Mouse (Mus musculus): ENCODE measurements around the gene Prkd1. TPM values are rescaled to one million over a fixed set of nuclear protein-coding genes. Genes with fewer than 3 reads are reported as not detected.

Gene Prkd1
- polyA plus RNA-seq, 1 experiment from 2014 or later, result 4.6 TPM

DNA sequence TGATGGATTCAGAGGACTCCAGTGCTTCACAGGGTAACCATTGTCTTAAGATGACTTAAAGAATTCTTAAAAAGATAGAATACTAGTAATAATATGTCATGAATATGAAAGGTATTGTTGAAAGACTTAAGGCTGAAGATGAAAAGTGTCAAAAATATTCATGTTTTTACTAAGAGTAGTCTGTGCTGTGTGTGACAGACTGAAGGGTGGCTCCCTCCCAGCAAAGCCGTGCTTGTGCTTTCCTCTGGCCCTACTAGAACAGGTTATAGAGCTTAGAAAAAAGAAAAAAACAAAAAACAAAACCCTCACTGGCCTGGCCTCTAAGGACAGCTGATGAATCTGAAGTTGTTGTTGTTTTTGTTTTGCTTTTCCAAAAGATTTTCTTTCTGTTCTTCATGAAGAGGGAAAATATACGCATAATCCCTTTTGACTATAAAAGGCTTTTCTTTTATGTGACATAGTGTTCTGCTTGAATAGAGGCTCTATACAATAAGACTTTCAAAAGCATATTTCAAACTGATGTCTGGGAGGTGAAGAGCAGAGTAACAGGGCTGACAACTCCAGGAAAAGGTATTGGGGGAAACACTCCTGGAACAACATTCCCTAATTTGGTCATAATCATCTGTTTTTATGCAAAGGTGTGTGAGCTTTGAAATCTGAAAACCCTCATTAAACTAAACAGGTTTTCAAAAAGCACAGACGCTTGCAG is 148.9 kb downstream of the Prkd1 start:
- H3K36me3 ChIP-seq, result no peaks in the 10 kb centered on the region
- H3K9me3 ChIP-seq (replicated peaks), result no peaks in the 10 kb centered on the region
- no peaks in the 10 kb centered on the region for H3K4me1 ChIP-seq
- ATAC-seq (replicated peaks; ENCODE audit: low FRiP score), result no peak
- no peak overlapping the region for H3K27ac ChIP-seq
- H3K4me2 ChIP-seq, result no peak overlapping the region
- H3K4me3 ChIP-seq (replicated peaks), result no peak overlapping the region
- H3K9ac ChIP-seq, result no peak overlapping the region
- 79% methylated on average over 3 of the region's 3 CpGs for WGBS
- no peaks in the 10 kb centered on the region for H3K27me3 ChIP-seq

DNA sequence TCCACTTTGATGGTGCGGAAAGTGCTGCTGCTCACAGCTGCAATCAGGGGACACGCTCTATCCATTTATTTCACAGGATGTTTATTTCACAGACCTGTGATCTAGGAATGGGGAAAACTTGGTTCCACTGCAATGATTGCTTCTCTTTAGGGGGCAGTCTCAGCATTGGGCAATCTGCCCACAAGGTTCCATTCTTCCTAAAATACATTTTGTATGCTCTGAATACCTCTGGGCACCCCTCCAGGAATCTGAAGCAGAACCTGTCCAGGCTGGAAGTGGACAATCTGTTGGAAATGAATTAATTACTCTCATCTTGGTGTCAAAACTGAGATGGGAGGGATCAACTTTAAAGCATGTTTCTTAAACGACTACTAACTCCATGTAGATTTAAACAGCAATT is 152.9 kb downstream of the Prkd1 start:
- H3K9me3 ChIP-seq (replicated peaks), result no peaks in the 10 kb centered on the region
- no peak overlapping the region for H3K27ac ChIP-seq
- no peaks in the 10 kb centered on the region for H3K4me1 ChIP-seq
- H3K4me2 ChIP-seq, result no peak overlapping the region
- no peak for ATAC-seq (replicated peaks; ENCODE audit: low FRiP score)
- H3K9ac ChIP-seq, result no peak overlapping the region
- no peaks in the 10 kb centered on the region for H3K36me3 ChIP-seq
- H3K27me3 ChIP-seq, result no peaks in the 10 kb centered on the region
- 63% methylated on average over 3 of the region's 3 CpGs for WGBS
- H3K4me3 ChIP-seq (replicated peaks), result no peak overlapping the region

DNA sequence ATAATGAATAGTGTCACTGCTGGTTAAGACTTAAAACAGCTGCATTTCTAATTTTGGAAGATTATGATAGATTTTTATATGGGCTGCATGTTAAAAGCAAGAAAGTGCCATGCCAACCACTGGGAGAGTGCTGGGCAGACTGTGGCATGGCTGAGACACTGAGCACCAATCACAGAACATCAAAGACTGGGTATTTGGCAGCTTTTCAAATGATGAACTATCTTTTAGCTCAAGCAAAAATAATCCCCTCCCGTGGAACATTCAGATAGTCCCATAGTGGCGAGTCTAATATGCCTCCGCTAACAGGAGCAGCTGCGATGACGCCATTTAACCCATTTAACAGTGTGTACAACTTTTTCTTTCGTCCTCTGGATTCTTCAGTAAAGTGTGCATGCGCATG is 169.1 kb downstream of the Prkd1 start:
- no peaks in the 10 kb centered on the region for H3K4me1 ChIP-seq
- H3K27ac ChIP-seq, result no peak overlapping the region
- no peak overlapping the region for H3K9ac ChIP-seq
- 91% methylated on average over 7 of the region's 7 CpGs for WGBS
- no peak overlapping the region for H3K4me2 ChIP-seq
- no peaks in the 10 kb centered on the region for H3K27me3 ChIP-seq
- no peak for ATAC-seq (replicated peaks; ENCODE audit: low FRiP score)
- no peaks in the 10 kb centered on the region for H3K9me3 ChIP-seq (replicated peaks)
- no peaks in the 10 kb centered on the region for H3K36me3 ChIP-seq
- no peak overlapping the region for H3K4me3 ChIP-seq (replicated peaks)

DNA sequence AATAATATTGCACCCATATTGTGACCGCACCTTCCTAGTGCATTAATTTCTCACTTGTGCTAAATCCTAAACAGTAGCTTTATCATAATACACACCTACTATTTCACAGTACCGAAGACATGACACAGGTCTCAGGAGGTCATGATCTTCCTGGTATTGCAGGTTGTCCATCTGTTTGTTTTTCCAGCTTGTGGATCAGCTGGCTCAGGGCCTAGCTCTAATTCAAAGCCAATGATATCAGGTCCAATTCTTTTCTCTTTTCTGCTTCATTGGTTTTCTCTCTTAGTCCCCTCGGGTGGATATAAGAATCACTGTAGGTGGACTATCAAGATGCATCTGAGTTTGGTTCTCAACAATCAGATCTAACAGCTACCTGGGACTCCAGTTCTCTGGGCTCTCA is 191.7 kb downstream of the Prkd1 start:
- Histone ChIP-seq H3K9ac (no peak overlapping the region), H3K27ac (no peak overlapping the region), H3K36me3 (no peaks in the 10 kb centered on the region), H3K4me3 (replicated peaks) (no peak overlapping the region), H3K9me3 (replicated peaks) (no peaks in the 10 kb centered on the region), H3K4me1 (no peaks in the 10 kb centered on the region), H3K4me2 (no peak overlapping the region), H3K27me3 (no peaks in the 10 kb centered on the region)
- WGBS, result 76% methylated on average over 3 of the region's 3 CpGs
- ATAC-seq (replicated peaks; ENCODE audit: low FRiP score), result no peak

DNA sequence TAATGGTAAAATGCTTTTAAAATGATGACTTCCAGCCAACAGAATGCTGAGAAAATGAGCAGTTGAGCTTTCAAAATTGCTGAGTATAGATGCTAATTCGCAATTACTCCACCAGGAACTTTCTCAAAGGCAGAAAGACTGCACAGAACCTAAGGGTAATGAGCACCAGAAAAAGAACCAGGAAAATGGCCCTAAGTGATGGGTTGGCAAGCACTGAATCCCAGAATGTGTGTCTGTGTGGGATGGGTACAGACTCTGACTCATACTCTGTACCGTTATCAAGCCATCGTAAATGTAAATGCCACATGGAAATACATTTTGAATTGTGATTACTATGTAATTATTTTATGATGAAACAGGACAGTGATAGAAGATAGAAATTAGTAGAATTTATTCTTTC is 197.1 kb downstream of the Prkd1 start:
- Histone ChIP-seq H3K4me3 (replicated peaks) (no peak overlapping the region), H3K36me3 (no peaks in the 10 kb centered on the region)
- 96% methylated on average over 3 of the region's 3 CpGs for WGBS

DNA sequence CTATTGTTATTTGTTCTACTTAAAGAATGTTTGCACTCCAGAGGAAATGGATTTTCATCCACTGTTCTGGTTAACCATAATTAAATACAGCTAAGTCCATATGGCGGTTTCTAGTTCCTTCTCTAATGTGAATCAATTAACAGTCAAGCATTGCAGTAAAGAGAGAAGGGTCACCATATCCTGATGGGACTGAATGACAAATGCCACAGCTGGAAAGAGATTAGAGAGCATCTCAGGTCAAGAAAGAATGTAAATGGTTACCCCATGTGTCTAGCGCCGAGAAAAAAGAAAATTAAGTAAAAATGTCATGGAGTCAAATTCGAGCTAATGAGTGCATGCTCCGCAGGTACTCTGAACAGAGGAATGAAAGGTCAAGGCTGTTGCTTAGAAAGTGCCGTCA is 212.2 kb downstream of the Prkd1 start:
- Histone ChIP-seq H3K4me1 (no peaks in the 10 kb centered on the region), H3K9me3 (replicated peaks) (no peaks in the 10 kb centered on the region), H3K4me2 (no peak overlapping the region), H3K9ac (no peak overlapping the region), H3K27me3 (no peaks in the 10 kb centered on the region), H3K4me3 (replicated peaks) (no peak overlapping the region), H3K36me3 (no peaks in the 10 kb centered on the region), H3K27ac (no peak overlapping the region)
- ATAC-seq (replicated peaks; ENCODE audit: low FRiP score), result no peak
- WGBS, result 87% methylated on average over 6 of the region's 6 CpGs

More for the DNA sequence above, 197.1 kb downstream of the Prkd1 start:
- Histone ChIP-seq H3K9me3 (replicated peaks) (no peaks in the 10 kb centered on the region), H3K9ac (no peak overlapping the region), H3K27me3 (no peaks in the 10 kb centered on the region), H3K27ac (no peak overlapping the region), H3K4me2 (no peak overlapping the region), H3K4me1 (no peaks in the 10 kb centered on the region)
- ATAC-seq (replicated peaks; ENCODE audit: low FRiP score), result no peak

DNA sequence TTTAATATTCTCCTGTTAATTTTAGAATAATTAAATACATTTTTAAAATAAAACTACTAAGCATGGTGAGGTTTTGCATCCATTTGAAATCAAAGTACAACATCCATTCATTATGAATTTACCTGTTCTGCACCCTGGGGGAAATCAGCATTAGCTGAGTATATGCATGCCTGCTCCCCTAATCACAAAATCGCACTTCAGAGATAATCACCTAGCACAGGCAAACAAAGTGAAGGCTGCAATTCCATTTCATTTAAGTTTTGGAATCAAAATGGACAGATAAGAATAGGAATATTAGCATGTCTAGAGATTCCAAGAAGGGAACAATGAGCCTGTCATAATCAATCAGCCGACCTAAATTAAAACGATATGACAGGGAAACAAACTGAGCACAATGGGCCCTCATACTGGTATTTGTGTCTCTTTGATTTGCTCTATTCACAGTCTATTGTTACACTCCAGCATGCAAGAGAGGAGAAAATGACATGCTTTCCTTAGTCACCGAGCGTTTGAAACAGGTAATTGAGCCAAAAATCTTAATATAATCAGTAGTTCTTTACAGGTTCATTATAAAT is 218.7 kb downstream of the Prkd1 start:
- Histone ChIP-seq H3K4me3 (replicated peaks) (no peak overlapping the region), H3K4me1 (no peaks in the 10 kb centered on the region), H3K4me2 (no peak overlapping the region), H3K9ac (no peak overlapping the region), H3K27ac (no peak overlapping the region), H3K27me3 (no peaks in the 10 kb centered on the region), H3K9me3 (replicated peaks) (no peaks in the 10 kb centered on the region), H3K36me3 (no peaks in the 10 kb centered on the region)
- ATAC-seq (replicated peaks; ENCODE audit: low FRiP score), result no peak
- WGBS, result 76% methylated on average over 5 of the region's 5 CpGs

DNA sequence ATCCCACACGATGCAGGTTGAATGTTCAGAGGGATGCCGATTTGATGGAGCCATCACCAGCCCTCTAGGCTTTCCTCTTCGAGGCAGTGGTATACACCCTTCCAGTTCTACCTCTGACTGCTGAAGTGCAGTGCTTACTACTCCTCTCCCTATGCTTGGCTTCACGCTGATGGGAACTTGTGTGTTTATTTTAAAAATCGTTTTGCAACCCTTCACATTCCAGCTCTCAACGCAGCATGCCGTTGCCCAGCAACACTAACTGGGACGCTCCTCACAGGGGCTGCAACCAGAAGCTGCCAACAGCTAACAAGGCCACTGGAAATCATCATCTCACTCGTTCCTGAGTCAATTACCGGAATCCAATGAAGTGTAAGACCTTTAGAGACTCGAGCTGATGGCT is 296.5 kb downstream of the Prkd1 start:
- 65% methylated on average over 11 of the region's 11 CpGs for WGBS
- H3K9ac ChIP-seq, result no peak overlapping the region
- H3K27ac ChIP-seq, result no peak overlapping the region
- no peaks in the 10 kb centered on the region for H3K36me3 ChIP-seq
- no peaks in the 10 kb centered on the region for H3K27me3 ChIP-seq
- peak; percentile 58; the same call in 1 of the 2 replicates for ATAC-seq (replicated peaks; ENCODE audit: low FRiP score)
- no peaks in the 10 kb centered on the region for H3K9me3 ChIP-seq (replicated peaks)
- no peaks in the 10 kb centered on the region for H3K4me1 ChIP-seq
- H3K4me3 ChIP-seq (replicated peaks), result no peak overlapping the region
- no peak overlapping the region for H3K4me2 ChIP-seq

DNA sequence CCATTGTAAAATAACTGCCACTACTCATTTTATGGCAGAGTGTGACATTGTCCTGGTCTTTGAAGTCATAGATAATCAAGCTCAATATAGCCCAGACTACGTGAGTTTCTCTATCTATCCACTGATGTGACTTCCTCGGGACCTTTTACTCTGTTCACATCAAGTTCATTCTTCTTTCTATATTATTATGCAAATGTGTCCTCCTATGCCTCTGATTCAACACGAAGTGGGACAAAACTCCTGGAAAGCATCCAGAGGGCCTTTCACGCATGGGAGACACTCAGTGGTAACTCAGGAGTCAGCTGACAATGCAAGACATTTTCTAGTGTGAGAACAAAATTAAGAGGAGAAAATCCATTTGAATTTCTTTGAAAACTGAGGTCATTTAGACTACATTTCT is 315.7 kb downstream of the Prkd1 start:
- no peak for ATAC-seq (replicated peaks; ENCODE audit: low FRiP score)

DNA sequence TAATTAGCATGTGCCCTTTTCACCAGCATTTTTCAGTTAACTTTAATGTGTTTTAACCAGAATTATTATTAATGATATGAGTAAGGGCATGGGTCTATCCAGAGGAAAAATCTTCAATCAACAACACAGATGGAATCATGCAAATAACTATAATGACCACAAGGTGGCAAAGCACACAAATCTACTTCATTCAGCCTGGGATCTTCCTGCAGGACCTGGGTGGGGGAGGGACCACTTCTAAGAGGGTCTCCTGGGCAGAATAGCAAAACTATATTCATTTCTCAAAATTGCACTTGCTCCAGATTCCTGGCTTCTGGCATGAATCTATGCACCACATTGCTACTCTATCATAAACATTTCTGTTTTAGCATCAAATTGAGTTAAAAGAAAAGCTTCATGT is 334.3 kb downstream of the Prkd1 start:
- H3K36me3 ChIP-seq, result no peaks in the 10 kb centered on the region
- no peaks in the 10 kb centered on the region for H3K4me1 ChIP-seq
- no peak overlapping the region for H3K4me2 ChIP-seq
- H3K27ac ChIP-seq, result no peak overlapping the region
- H3K9me3 ChIP-seq (replicated peaks), result no peaks in the 10 kb centered on the region
- H3K27me3 ChIP-seq, result no peaks in the 10 kb centered on the region
- ATAC-seq (replicated peaks; ENCODE audit: low FRiP score), result 0 out of 2 replicates have a peak, but pooled peaks have one; percentile 56
- no peak overlapping the region for H3K4me3 ChIP-seq (replicated peaks)
- no peak overlapping the region for H3K9ac ChIP-seq

More for the DNA sequence above, 315.7 kb downstream of the Prkd1 start:
- Histone ChIP-seq H3K36me3 (no peaks in the 10 kb centered on the region), H3K9ac (no peak overlapping the region), H3K27ac (no peak overlapping the region), H3K27me3 (no peaks in the 10 kb centered on the region), H3K9me3 (replicated peaks) (no peaks in the 10 kb centered on the region), H3K4me1 (no peaks in the 10 kb centered on the region), H3K4me3 (replicated peaks) (no peak overlapping the region), H3K4me2 (no peak overlapping the region)
- 75% methylated on average over 4 of the region's 4 CpGs for WGBS

DNA sequence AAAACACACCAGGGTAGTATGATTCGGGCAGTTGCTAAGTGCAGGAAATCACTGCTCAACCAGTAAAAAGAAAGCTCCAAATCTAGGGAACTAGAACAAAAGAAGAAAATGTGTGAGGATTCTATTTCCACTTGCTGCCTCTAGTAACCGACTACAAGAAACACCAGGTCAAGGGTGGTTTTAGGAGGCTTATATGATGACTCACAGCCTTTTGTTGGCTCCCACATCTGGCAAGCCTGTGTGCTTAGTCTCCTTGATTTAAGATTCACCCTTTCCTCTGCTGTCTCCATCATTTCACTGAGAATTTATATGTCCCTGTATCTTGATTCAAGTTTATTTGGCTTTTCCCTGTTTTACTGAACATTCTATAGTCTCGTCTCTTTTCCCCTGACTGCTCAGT is 339.6 kb downstream of the Prkd1 start:
- no peaks in the 10 kb centered on the region for H3K4me1 ChIP-seq
- H3K27ac ChIP-seq, result no peak overlapping the region
- no peaks in the 10 kb centered on the region for H3K36me3 ChIP-seq
- H3K9ac ChIP-seq, result no peak overlapping the region
- WGBS, result 30% methylated on average over 3 of the region's 3 CpGs
- H3K9me3 ChIP-seq (replicated peaks), result no peaks in the 10 kb centered on the region
- H3K4me2 ChIP-seq, result no peak overlapping the region
- no peak for ATAC-seq (replicated peaks; ENCODE audit: low FRiP score)
- no peaks in the 10 kb centered on the region for H3K27me3 ChIP-seq
- no peak overlapping the region for H3K4me3 ChIP-seq (replicated peaks)

DNA sequence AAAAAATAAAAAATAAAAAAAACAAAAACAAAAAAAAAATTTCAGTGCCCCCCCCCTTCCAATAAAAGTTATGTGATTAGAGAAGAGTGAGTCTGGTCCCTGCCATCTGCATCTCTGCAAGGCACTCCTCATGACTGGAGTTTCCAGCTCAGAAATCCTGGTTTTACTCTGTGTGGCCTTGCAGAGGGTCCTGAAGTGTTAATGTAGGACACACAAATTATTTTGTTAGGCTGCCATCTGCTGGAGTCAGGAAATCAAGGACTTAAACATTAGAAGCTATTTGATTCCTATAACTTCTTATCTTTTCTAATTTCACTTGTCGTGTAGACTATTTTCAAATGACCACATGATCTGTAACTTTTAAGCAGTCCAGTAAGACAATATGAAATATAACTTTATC is 347.6 kb downstream of the Prkd1 start:
- H3K4me2 ChIP-seq, result no peak overlapping the region
- no peaks in the 10 kb centered on the region for H3K9me3 ChIP-seq (replicated peaks)
- ATAC-seq (replicated peaks; ENCODE audit: low FRiP score), result no peak
- H3K36me3 ChIP-seq, result no peaks in the 10 kb centered on the region
- 37% methylated on average over 1 of the region's 1 CpGs for WGBS
- no peaks in the 10 kb centered on the region for H3K4me1 ChIP-seq
- H3K27ac ChIP-seq, result no peak overlapping the region
- no peak overlapping the region for H3K4me3 ChIP-seq (replicated peaks)
- H3K9ac ChIP-seq, result no peak overlapping the region
- H3K27me3 ChIP-seq, result 0 out of 2 replicates have a peak, but pooled peaks cover 3% of the 10 kb centered on the region

DNA sequence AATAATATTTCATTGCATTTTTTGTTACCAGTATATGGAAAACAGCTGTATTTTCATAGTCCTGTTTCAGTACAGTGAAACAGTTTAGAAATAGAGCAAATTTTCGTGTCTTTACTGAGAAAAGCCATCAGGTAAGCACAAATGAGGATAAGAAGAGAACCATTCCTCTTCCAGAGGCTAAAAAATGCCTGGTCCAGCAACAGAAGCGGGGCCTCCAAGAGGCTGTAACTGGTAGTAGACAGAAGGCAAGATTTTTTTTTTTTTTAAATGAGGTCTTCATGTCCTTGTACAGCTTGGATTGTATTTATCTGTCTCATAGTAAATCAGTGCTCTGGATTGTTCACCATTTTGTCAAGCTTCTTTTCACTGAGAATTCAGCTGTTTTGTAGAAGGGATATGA is 352.8 kb downstream of the Prkd1 start:
- Histone ChIP-seq H3K4me3 (replicated peaks) (no peak overlapping the region), H3K36me3 (no peaks in the 10 kb centered on the region), H3K27me3 (0 out of 2 replicates have a peak, but pooled peaks cover 3% of the 10 kb centered on the region), H3K9ac (no peak overlapping the region), H3K4me1 (no peaks in the 10 kb centered on the region), H3K9me3 (replicated peaks) (no peaks in the 10 kb centered on the region), H3K27ac (no peak overlapping the region), H3K4me2 (no peak overlapping the region)
- ATAC-seq (replicated peaks; ENCODE audit: low FRiP score), result no peak
- 75% methylated on average over 2 of the region's 2 CpGs for WGBS
